Comparison of ENCODE assay signal across 9 mouse cellular contexts in the genomic region with DNA sequence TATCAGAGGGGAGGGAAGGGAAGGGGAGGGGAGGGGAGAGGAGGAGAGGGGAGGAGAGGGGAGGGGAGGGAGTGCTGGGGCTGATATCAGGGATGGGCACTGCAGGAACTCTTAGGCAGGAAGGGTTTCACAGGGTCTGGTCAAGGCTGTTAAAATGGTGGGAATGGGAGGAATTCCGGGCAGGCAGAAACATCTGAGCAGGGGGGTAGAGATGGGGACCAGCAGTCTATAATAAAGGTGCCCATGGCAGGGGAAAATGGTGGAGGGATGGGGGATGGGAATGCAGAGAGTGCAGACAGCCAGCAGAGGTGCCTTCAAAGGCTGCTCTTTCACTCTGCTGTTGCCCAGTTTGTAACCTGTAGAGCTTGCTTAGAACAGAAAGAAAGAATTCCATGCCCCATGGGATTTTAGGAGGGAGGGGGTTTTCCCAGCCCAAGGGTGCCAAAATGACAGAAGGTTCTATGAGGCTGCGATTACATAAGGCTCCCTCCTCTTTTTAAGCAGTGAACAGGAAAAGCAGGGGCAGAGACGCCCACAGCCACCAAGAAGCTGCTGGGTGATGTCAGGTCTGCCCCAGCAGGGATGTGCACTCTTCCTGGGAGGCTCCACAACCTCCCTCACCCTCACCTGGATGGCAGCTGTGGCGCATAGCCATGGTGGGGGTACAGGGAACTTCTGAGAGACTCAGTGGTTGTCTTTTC.
A peak's percentile ranks its signal among the peaks of the same experiment; 100 is the strongest.
DNase-seq lines count a peak whose midpoint lies in the region; ATAC-seq lines count a peak whose summit lies in the region.
"Had no signal": no experiment of that assay in that cellular context is flagged by ENCODE, and none has a peak within 500 bp of the region (broad histone marks: within the 10 kb centered on the region; RNA-seq: fewer than 3 reads in every experiment).

No protein-coding gene starts in this region.

- H3K4me3 ChIP-seq in midbrain, embryonic 10.5 days, result no peak overlapping the region
- no peak overlapping the region for H3K4me3 ChIP-seq in midbrain, embryonic 16.5 days (ENCODE audit: low read depth, low read length)

- peak; percentile 92 for DNase-seq in heart, adult 11 months
- DNase-seq in heart, postnatal 10 days, result no peak
- no peak for DNase-seq in midbrain, embryonic 10.5 days (ENCODE audit: low spot score)
- peak; percentile 73 for DNase-seq in layer of hippocampus, adult 9-11 months
- DNase-seq in right cerebral cortex, postnatal 25 days, result peak; percentile 78
- no peak for DNase-seq in ovary, postnatal 36 days (ENCODE audit: low spot score)
- DNase-seq in adipocyte (ENCODE audit: low spot score), result no peak

- no peak overlapping the region for H3K9ac ChIP-seq in midbrain, embryonic 16.5 days (ENCODE audit: low read depth, low read length)

- H3K36me3 ChIP-seq in midbrain, embryonic 10.5 days, result no peaks in the 10 kb centered on the region
- no peaks in the 10 kb centered on the region for H3K36me3 ChIP-seq in midbrain, embryonic 16.5 days (ENCODE audit: control insufficient read depth, insufficient read depth, low read length)

- 42% methylated on average over 4 of the region's 4 CpGs for WGBS in midbrain, embryonic 10.5 days
- WGBS in midbrain, embryonic 16.5 days, result 45% methylated on average over 4 of the region's 4 CpGs

- peaks cover 15% of the 10 kb centered on the region for H3K4me1 ChIP-seq in midbrain, embryonic 10.5 days
- H3K4me1 ChIP-seq in midbrain, embryonic 16.5 days (ENCODE audit: control insufficient read depth, insufficient read depth, low read length), result peaks cover 8% of the 10 kb centered on the region; the same call in 1 of the 2 replicates

- H3K27me3 ChIP-seq in midbrain, embryonic 10.5 days (ENCODE audit: low read depth, poor library complexity, severe bottlenecking), result peaks cover 20% of the 10 kb centered on the region; the same call in 1 of the 2 replicates
- H3K27me3 ChIP-seq in midbrain, embryonic 16.5 days (ENCODE audit: control insufficient read depth, insufficient read depth, low read depth, low read length), result no peaks in the 10 kb centered on the region

- H3K9me3 ChIP-seq in midbrain, embryonic 10.5 days (replicated peaks), result no peaks in the 10 kb centered on the region
- no peaks in the 10 kb centered on the region for H3K9me3 ChIP-seq in midbrain, embryonic 16.5 days (replicated peaks; ENCODE audit: control insufficient read depth, low read length, poor library complexity, severe bottlenecking)

- no peak overlapping the region for H3K4me2 ChIP-seq in midbrain, embryonic 16.5 days (ENCODE audit: low read length)

- intact Hi-C loops in heart, postnatal 10 days (cut with DNase I), result no loop called here

- H3K27ac ChIP-seq in midbrain, embryonic 10.5 days (replicated peaks), result 0 out of 2 replicates have a peak overlapping the region, but pooled peaks have one; percentile 33
- no peak overlapping the region for H3K27ac ChIP-seq in midbrain, embryonic 16.5 days (ENCODE audit: low read length)
- H3K27ac ChIP-seq: macrophage had no signal

- ATAC-seq in midbrain, embryonic 16.5 days, result no peak

Comparison
In these comparisons a context has a peak if more than half of its experiments do, and no peak if none do; other contexts are left out.
1. DNase-seq: peak in heart, adult 11 months (single experiment), layer of hippocampus, adult 9-11 months (single experiment) and right cerebral cortex, postnatal 25 days (single experiment); none in heart, postnatal 10 days (0 of 2), midbrain, embryonic 10.5 days (single experiment), ovary, postnatal 36 days (single experiment) and adipocyte (single experiment).